Mouse (Mus musculus) heart, adult 2 months (tissue): ENCODE data around the gene Bcap31.

Experiments
- CTCF ChIP-seq: fragments of 200-600 bp; IDR thresholded peaks from 2 replicates; pipeline ENCODE4 v1.8.1; 2022; ENCODE audit warnings: antibody characterized with exemption, mild to moderate bottlenecking, moderate library complexity
- EP300 ChIP-seq: fragments of 200-500 bp; IDR thresholded peaks from 2 replicates; pipeline ENCODE4 v1.6.1; 2011; ENCODE audit warnings: low read depth, low read length, control low read depth; ENCODE audit not compliant: insufficient read depth

DNA sequence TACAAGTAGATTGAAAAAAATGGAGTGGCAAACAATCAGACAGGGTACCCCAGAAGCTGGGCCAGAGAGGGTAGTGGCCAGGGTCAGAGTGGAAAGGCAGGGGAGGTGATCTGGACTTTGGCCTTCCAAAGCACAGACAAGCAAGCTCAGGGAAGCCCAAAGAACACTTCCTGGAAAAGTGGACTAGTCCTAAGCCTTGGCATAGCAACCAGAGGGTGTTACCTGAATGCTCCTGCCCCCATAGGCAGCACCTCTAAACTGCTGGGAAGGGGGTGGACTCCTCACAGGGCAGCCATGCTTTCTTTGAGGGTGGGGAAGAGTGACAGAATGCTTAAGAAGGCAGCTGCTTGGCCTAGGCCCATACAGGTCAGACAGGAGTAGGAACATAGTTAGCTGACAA lies 31.0 kb downstream of the Bcap31 start:
- TF ChIP-seq EP300 (no peak), CTCF (no peak)
